Mouse (Mus musculus) left cerebral cortex, postnatal 4 days (tissue): ENCODE data around the gene Plekhh2. TPM values are rescaled to one million over a fixed set of nuclear protein-coding genes. Genes with fewer than 3 reads are reported as not detected.

ENCODE experiments used
- DNase-seq: peaks from one replicate; pipeline ENCODE4 v3.0.0-alpha.2; 2022
- intact Hi-C: fragments of 180-260 bp; cut with DNase I; formaldehyde crosslinking; loops from one replicate; pipeline ENCODE4 v1.15.1; 2025
- total RNA-seq, 2 experiments: library from RNA; stranded (reverse); gene quantifications; 2 replicates each; pipeline ENCODE4 v1.2.3; 2021

The Plekhh2 gene
- total RNA-seq, 2 experiments from 2014 or later: 3.9 to 4.7 TPM

DNA sequence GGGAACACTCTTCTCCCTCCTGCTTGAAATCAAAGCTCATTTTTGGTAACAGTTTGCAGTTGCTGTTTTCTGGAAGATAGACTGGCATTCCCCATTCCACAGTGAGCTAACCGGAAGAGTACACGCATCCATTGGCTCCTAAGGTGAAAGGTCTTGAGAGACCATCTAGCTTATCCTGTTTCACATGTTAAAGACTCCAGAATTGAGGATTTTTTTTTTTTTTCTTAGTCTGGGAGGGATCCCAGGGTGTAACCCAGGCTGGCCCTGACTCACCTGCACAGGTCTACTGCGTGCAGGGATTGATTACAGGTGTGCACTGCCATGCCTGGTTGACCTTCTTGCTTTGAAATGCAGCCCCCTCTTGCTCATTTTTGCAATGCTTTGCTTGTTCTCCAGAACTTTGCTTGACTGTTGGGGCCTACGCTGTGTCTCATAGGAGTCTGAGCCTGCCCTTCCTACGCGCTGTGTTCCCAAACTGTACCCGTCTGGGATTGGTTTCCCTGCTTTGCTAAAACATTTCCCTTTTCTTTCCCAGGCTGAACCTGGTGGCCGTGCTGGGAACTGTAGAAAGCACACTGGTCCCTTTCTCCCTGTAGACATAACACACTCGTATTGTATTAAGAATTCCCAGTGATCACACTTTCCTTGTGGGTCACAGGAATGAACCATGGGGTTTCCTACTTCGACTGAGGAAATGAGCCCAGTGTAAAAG is 92.2 kb downstream of the Plekhh2 start:
- intact Hi-C loops: no loop called here
- DNase-seq: no peak

DNA sequence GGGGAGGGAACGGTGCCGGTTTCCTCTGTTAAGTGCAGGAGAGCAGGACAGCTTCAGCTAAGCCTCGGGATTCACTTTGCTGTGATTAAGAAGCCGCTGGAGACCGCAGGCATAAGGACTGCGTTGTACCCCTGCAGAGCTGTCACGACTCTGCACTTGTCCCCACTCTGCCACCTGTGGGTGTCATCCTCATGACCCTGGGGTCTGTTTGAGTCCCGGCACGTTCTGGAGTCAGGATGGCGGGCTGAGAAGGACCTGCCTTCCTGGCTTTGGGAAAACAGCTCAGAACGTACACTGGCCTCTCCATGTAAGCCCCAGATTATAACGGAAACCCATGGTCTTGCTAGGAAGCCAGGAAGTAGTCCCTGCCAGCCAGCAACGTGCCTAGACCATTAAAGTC is 95.3 kb downstream of the Plekhh2 start:
- DNase-seq: no peak
- intact Hi-C loops: no loop called here

DNA sequence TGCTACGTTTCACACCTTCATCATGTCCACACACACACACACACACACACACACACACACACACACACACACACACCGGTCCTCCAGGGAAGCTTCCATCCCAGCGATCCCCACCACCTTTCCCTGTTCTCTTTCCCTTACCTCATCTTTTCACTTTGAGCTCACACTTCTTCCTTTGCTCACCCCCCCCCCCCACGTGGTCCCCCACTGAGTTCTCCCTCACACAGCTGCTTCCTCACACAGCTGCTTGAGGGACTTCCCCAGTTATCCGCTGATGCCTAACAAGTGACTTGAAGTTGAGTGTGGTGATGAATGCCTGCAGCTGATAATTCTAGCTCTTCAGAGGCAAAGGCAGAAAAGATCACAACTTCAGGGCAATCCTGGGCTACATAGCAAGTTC is 95.9 kb downstream of the Plekhh2 start:
- DNase-seq: no peak
- intact Hi-C loops: no loop called here

DNA sequence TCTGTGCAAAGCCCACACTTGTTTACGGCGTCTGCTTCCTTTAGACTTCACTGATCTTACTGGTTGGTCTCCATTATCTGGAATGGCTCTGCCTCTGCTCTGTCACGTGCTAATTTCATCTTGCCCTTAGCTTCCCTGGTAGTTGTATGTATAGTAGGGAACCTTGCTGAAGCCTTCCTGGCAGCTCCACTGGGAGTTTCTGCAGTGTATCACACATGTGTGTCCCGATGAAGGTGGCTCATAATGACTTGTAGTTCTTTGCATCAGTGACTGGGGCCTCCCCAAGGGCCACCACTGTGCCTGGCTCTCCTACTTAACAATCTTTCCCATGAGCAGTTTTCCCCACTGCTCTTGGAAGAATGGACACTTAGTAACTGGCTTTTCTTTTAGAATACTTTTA is 96.9 kb downstream of the Plekhh2 start:
- intact Hi-C loops: no loop called here
- no peak for DNase-seq

DNA sequence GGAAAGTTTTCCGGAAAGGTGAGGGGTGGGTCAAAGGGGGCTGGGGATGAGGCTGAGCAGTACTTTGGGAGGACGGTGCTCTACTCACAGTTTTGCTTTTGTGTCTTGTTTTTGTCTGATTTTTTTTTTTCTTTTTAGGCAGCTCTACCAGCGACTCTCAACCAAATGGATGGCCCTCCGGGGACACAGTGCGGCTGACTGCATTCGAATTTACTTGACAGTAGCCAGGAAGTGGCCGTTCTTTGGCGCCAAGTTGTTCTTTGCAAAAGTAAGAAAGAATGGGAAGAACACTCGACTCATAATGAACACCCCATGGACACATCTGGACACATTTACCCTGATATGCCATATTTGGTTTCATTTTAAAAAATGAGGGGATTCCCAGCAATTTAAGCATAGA is 99.8 kb downstream of the Plekhh2 start:
- intact Hi-C loops: no loop called here
- no peak for DNase-seq

DNA sequence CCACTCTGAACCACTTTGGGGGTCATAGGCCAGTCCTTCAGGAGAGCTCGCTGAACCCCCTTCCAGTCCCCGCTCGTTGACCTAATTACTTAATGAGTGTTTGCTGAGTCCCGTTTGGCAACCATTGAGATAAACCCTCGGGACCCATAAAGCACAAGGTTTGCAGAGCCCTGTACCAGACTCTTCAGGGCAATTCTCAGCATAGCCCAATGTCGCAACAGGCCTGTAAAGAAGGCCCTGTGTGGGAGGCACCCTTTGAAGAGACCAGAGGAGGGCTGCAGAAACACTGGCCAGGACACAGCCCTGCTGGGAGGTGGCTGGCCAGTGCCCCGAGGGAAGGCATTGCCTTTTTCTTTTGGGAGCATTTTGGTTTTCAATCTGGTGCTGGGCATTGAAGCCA is 100.3 kb downstream of the Plekhh2 start:
- intact Hi-C loops: no loop called here
- DNase-seq: no peak

DNA sequence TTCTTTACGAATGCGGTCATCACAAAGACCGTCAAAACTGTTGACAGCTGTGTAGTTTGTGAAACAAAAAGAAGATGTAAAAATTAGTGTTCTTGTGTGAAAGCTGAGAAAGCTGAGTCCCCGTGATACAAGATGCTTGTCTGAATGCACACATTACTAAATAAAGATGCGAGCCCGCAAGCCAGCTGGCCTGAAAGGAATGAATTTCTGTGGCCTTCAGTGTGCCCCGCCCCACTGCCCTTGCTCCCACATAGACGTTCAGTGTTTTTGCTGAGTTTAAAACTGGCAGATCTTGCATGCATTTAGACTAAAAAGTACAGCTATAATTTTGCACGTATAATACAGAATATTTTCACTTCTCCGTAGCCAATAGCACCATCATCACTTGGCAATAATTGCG is 104.1 kb downstream of the Plekhh2 start:
- DNase-seq: no peak
- intact Hi-C loops: no loop called here

DNA sequence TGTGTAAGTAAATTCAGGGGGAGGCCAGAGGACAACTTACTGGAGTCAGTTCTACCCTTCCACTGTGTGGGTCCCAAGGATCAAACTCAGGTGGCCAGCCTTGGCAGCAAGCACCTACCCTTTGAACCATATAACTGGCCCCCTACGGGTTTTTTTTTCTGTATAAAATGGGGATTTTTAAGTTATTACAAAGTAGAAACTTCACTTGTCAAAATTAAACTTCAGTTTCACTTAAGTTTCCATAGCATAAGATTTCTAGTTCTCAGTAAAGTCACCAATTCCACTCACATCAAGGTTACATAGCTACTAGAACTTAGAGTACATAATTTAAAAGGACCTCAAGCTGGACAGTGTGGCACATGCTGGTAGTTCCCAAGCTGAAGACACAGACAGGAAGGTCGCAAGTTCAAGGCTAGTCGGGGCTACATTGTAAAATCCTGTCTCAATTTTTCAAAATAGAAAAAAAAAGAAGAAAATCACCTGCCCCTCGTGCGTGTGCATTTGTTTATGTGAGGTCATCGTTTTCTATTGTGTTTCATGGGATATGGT is 104.9 kb downstream of the Plekhh2 start:
- DNase-seq: no peak
- intact Hi-C loops: no loop called here

DNA sequence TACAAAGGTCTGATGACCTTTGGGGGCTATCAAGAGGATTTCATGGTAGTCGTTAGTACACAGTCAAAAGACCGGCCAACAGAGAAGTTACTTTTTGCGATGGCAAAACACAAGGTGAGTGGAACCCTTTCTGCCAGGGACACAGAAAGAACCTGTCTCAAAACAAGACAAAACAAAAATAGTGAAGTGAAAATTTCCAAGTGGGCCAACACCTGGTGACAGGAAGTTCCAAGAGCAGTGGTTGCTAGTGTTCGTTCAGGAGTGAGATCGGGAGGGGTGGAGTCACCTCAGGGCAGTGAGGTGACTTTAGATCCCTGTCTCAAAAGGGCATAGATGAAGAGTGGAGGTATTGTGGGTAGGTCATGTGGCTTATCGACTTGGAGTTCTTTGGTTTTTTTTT is 106.3 kb downstream of the Plekhh2 start:
- intact Hi-C loops: no loop called here
- DNase-seq: no peak

DNA sequence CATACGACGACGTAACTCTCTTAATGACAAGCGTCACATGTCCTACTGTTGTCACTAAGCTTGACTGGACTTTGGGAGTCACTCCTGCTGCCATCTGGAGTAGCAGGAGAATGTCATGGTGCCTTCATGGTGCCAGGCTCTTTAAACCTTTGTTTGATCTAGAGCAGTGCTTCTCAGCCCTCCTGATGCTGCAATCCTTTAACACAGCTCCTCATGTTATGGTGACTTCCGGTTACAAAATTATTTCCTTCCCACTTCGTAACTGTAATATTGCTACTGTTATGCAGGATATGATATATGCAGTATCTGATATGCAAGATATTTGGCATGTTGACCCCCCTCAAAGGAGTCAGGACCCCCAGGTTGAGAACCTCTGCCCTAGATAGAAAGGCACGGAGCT is 107.4 kb downstream of the Plekhh2 start:
- DNase-seq: no peak

DNA sequence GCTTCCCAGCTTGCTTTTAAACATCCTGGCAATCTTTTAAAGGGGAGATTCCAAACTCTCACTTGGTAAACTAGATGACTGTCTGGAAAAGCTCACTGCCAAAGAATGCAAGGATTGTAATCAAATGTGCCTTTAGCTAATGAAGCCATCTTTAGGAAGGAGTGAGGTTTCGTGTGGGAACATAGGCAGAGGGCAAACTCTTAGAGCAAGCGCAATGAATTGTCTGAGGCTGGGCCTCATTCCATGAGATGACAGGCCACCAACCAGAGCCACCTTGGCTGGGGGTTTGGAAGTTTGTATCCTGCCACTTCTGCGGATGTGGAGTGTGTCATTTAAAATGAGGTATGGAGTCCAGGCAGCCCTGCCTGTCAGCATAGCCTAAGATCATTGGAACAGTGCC is 108.4 kb downstream of the Plekhh2 start:
- no peak for DNase-seq
- intact Hi-C loops: loop anchor here (10.0 kb wide), 1 partner anchor 145 kb away; no protein-coding TSS in a partner anchor

More for the DNA sequence above, 107.4 kb downstream of the Plekhh2 start:
- intact Hi-C loops: no loop called here

DNA sequence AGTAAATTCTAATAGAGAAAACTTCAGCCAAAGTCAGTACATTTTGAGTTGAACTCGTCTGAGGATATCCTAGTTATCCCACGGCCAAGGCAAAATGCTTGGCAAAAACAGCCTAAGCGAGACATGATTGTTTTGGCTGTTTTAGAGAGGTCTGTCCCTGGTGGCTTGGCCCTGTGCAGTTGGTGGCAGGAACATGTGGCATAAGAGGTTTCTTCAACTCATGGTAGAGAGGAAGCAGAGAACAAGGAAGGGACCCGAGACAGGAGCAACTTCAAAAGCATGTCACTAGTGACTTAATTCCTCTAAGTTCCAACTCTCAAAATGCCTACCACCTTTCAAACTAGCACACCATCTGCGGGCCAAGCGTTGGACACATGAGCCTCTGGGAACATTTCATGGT is 108.9 kb downstream of the Plekhh2 start:
- DNase-seq: no peak
- intact Hi-C loops: loop anchor here (10.0 kb wide), 1 partner anchor 146 kb away; no protein-coding TSS in a partner anchor

DNA sequence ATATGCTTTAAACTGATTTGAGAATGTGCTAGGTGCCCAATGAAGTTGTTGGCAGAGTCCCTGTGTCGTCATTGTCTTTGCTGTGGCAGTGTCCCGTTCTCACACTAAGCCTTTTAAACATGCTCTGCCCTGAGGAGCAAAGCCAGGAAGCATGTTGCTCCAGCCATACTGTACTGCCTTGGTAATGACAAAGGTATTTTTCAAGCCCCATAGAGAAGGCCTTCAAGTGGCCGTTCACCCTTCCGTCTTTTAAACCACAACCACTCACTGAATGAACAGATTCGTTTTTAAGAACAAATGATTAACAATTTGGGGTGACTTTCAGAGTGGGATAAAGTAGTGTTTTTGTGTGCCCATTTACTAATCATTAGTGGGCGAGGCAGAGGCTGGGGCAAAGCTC is 109.5 kb downstream of the Plekhh2 start:
- intact Hi-C loops: loop anchor here (10.0 kb wide), 1 partner anchor 146 kb away; no protein-coding TSS in a partner anchor
- DNase-seq: no peak

DNA sequence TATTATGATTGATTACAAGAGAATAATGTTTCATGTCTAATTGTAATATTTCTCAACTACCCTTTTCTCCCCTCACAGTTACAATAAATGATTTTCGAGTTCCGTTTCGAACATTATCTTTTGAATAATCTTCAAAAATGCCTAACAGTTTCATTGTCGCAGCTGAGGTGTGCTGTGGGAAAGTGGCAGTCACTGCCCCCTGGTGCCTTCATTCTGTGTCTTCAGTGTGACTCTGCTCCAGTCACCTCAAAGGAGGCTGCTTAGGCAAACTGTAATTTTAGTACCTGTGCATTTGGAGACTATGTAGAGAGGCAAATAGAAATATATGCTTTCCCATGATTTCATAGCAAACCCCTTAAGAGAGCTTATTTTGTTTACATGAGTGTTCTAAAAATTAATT is 110.3 kb downstream of the Plekhh2 start:
- no peak for DNase-seq
- intact Hi-C loops: loop anchor here (10.0 kb wide), 1 partner anchor 147 kb away; no protein-coding TSS in a partner anchor

DNA sequence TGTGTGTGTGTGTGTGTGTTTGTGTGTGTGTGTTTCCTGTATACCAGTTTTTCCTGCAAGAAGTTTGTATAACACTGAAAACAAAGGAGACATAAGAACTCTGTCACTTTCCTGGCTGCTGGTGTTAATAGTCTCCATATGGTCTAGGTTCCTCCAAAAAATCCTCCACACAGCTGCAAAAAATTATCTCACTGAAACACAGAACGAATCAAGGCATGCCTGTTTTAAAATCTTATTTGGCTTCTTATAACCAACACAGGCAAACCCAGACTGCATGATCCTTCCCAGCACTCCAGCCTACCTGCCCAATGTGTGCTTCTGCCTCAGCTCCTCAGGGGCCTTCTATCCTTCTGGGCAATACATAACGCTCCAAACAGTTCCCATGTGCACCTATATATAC is 111.2 kb downstream of the Plekhh2 start:
- intact Hi-C loops: loop anchor here (10.0 kb wide), 1 partner anchor 148 kb away; no protein-coding TSS in a partner anchor
- DNase-seq: no peak

DNA sequence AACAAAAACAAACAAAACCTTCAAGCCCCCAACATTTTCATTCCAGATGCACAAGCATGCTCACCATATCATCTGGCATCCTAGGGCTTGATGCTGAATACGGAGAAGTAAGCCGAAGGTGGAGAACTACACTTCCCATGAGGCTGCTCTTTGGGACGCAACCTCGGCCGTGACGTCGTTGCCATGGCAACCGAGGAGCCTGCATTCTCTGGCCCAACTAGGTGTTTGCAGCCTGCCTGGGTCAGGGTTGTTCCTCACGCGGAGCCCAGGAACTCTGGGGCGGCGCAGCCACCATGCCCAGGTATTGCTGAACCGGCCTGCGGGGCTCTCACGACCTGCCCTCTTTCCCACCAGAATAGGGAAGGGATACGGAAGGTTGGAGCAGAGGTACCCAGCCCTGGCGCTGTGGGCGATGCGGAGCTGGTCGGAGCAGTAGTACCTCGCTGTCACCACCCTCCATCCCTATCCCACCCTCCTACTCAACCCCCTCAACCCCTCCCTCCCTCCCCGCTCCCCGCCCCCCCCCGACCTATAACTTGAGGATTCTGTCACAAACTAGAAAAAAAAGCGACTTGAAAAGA is 114.7 kb downstream of the Plekhh2 start, which contains the start of gene Dync2li1:
Gene Dync2li1 (plus strand): TSS at position 221 of the 581 bp plus-strand sequence.
- peak; percentile 93 for DNase-seq
- intact Hi-C loops: loop anchor here (10.0 kb wide), 1 partner anchor 152 kb away; no protein-coding TSS in a partner anchor

DNA sequence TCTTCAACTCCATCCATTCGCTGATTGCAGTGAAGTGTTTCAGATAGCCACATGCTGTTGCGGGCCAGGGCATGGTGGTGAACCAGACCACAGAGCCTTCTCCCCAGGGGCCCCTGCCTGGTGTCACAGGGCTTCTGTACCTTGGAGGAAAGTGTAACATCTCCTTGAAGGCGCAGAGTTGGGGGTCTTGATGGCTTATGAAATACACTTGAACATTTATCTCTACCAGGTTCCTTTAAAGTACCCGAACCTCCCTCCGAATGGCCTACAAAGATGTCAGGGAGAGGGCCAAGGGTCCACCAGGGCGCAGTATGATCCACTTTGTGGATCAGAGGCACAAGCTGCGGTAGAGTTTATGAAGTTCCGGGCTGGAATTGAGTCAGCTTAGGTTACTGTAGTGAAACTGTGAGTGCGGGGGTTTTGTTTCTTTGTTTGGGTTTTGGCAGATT is 115.2 kb downstream of the Plekhh2 start:
- peak; percentile 33 for DNase-seq
- intact Hi-C loops: loop anchor here (10.0 kb wide), 1 partner anchor 152 kb away; no protein-coding TSS in a partner anchor

DNA sequence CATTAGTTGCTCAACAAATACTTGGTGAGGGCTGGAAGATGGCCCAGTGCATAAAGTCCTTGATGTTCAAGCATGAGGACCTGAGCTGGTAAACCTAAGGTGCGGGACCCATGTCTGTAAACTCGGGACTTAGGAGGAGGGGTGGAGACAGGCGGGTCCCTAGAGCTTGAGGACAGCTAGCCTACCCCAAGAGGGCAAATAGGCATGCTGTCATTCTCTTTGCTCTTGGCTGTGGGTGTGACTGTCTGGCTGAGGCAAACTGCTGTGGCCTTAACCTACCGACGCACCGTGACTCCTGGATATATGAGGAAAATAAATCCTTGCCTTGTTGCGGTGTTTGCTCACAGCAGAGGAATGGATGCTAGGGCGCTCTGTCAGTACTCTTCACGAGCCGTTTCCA is 116.0 kb downstream of the Plekhh2 start:
- intact Hi-C loops: loop anchor here (10.0 kb wide), 1 partner anchor 153 kb away; no protein-coding TSS in a partner anchor

DNA sequence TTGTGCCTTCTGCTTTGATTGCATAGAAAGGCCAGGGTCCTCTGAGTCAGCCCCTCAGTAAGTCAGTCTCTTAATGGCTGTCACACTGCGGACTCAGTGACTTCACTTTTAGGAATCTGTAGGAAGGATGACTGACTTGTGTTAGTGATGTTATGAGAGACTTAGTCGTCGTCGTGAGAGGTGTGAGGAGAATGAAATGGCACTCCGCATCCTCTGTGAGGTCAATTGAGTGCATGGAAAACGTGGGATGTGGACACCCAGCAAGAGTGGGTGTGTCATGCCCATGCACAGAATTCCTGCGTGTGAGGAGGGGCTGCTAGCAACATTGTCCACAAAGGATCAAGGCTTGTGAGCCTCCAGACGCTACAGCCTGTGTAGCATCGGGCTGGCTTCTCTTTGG is 116.9 kb downstream of the Plekhh2 start:
- DNase-seq: no peak
- intact Hi-C loops: loop anchor here (10.0 kb wide), 1 partner anchor 154 kb away; no protein-coding TSS in a partner anchor

More for the DNA sequence above, 116.0 kb downstream of the Plekhh2 start:
- DNase-seq: no peak

DNA sequence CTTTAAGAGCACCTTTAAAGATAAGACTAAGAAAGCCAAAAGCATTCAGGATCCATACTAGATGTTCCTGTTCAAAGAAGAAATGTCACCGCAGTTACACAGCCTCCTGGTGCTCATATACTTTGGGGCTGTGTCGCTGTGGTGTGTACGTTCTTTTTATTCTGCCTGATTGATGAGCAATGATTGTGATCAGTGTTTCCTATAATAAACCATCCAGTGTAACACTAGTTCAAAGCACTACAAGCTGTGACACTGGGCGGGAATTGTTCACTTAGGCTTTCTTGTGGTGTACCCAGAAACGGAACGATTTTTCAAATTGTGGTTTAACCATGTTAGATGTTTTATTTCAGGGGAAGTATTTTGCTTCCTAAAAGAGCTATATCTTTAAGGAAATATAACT is 120.1 kb downstream of the Plekhh2 start:
- DNase-seq: no peak
- intact Hi-C loops: no loop called here

DNA sequence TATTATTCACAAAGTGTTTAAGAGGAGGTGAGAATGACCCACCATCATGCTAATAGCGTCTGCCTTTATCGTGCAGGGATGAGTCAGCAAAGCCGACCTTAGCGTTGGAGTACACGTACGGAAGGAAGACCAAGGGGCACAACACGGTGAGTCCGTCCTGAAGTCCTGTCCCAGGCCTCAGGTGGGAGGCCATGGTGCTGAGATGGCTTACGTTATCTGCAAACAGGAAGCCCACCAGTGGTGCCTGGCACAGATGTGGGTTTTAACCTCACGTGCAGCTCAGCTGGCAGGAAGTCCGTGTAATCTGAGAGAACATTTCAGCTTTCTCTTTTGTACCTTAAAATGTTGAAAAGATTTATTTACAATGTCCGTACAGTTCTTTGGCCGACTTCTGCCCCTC is 121.7 kb downstream of the Plekhh2 start:
- no peak for DNase-seq
- intact Hi-C loops: no loop called here

DNA sequence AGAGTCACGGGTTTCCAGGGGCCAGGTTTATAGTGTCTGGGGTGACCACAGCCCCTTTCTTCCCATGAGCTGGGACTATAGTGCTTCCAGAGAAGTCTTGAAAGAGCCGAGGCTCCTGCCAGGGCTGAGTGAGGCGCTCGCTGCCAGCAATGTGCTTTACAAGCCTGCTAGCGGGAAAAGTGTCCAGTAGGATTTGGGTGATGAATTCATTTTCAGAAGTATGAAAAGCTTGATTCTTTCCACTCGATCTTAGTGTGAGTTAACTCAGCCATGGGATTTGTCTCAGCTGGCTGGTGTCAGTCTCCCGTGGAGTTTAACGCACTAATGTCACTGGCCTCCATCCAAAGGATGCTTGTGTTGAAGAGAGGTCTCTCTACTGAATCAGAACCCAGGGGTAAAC is 124.6 kb downstream of the Plekhh2 start:
- peak; percentile 59 for DNase-seq
- intact Hi-C loops: no loop called here
